Mouse (Mus musculus) embryonic fibroblast, embryonic 13.5 days (primary cell): ENCODE data around the gene Spag16.

Experiments used
- CTCF ChIP-seq: IDR thresholded peaks from 2 replicates; pipeline ENCODE4 v1.5.1; 2011; ENCODE audit warnings: mild to moderate bottlenecking, control low read depth, low read length, moderate library complexity, borderline replicate concordance; ENCODE audit not compliant: insufficient read depth
- POLR2A ChIP-seq: IDR thresholded peaks from 2 replicates; pipeline ENCODE4 v1.6.1; 2011; ENCODE audit warnings: low read depth, mild to moderate bottlenecking, control low read depth, low read length, moderate library complexity

GRCm38 (mm10) chr1:70180123-70180741, 353.5 kb downstream of the Spag16 start:
- TF ChIP-seq POLR2A (no peak), CTCF (no peak)
